Mouse (Mus musculus): Measurements from ENCODE around the gene Samd8. TPM values are rescaled to one million over a fixed set of nuclear protein-coding genes. Genes with fewer than 3 reads are reported as not detected.

Samd8 gene
- polyA plus RNA-seq, 1 experiment from 2014 or later: 8.1 TPM

DNA sequence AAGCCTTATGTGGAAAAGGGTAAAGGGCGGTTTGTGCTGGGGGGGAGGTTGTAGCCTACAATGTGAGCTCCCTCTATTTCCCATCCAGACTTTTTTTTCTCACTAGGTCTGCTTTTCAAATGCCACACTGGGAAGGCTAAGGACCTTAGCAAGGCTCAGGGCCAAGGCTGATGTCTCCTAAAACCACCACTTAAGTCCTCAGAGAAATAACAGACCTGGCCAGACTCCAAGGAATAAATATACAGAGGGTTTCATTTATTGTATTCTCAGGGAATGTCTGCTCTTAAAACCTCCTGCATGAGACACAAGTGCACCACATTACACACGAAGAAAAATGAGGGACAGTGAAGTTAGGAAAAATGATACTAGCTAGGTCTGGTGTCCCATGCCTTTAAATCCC, 39.1 kb upstream of the Samd8 start:
- ATAC-seq (replicated peaks; ENCODE audit: low FRiP score, low read depth) (no peak), DNase-seq (ENCODE audit: low spot score) (no peak)
- H3K4me2 ChIP-seq (ENCODE audit: low read length): no peak overlapping the region
- H3K4me1 ChIP-seq (replicated peaks; ENCODE audit: insufficient read depth, low read length): no peaks in the 10 kb centered on the region
- no peaks in the 10 kb centered on the region for H3K36me3 ChIP-seq (ENCODE audit: insufficient read depth, low read length)
- no peak overlapping the region for H3K27ac ChIP-seq
- H3K9ac ChIP-seq (ENCODE audit: low read depth, low read length): no peak overlapping the region
- no peaks in the 10 kb centered on the region for H3K9me3 ChIP-seq (replicated peaks; ENCODE audit: low read length)
- no peak overlapping the region for H3K4me3 ChIP-seq (replicated peaks; ENCODE audit: low read depth, low read length)
- TF ChIP-seq CTCF (IDR thresholded peaks at IDR 0.05; ENCODE audit: low read depth): no peak
- H3K27me3 ChIP-seq (ENCODE audit: insufficient read depth, low read length): no peaks in the 10 kb centered on the region
- 84% methylated on average over 2 of the region's 2 CpGs for WGBS

DNA sequence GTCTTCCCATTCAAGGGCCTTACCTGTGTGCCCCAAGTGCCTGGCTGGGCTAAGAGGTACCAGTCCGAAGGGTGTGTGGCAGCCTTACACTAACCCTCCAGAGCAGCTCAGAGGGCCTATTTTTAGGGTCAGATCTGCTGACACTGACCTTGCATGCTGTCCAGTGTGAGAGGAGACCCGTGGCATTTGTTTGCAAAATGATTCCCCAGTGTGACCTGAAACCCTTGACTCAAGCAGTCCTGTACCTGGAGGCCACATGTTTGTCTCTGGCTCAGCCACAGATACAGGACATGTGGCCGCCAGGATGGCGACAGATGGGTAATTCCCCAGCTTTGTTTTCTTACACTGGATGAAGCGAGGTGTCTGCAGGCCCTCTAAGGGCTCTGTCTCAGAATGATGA, 35.8 kb upstream of the Samd8 start, which contains the start of gene Dupd1:
Gene Dupd1 (minus strand): TSS at position 91 of the 400 bp plus-strand sequence.
- no peak within 1 kb of the TSS for H3K27ac ChIP-seq
- no peak for TF ChIP-seq CTCF (IDR thresholded peaks at IDR 0.05; ENCODE audit: low read depth)
- H3K9ac ChIP-seq (ENCODE audit: low read depth, low read length): no peak within 1 kb of the TSS
- 67% methylated on average over 5 of the region's 5 CpGs for WGBS
- no peaks in the 10 kb centered on the region for H3K36me3 ChIP-seq (ENCODE audit: insufficient read depth, low read length)
- ATAC-seq (replicated peaks; ENCODE audit: low FRiP score, low read depth) (no peak), DNase-seq (ENCODE audit: low spot score) (no peak)
- no peak within 1 kb of the TSS for H3K4me3 ChIP-seq (replicated peaks; ENCODE audit: low read depth, low read length)
- no peaks in the 10 kb centered on the region for H3K27me3 ChIP-seq (ENCODE audit: insufficient read depth, low read length)
- no peaks in the 10 kb centered on the region for H3K9me3 ChIP-seq (replicated peaks; ENCODE audit: low read length)
- no peak within 1 kb of the TSS for H3K4me2 ChIP-seq (ENCODE audit: low read length)
- no peaks in the 10 kb centered on the region for H3K4me1 ChIP-seq (replicated peaks; ENCODE audit: insufficient read depth, low read length)

GRCm38 (mm10) chr14:21719646-21720383, 30.5 kb upstream of the Samd8 start:
- no peak for TF ChIP-seq CTCF (IDR thresholded peaks at IDR 0.05; ENCODE audit: low read depth)
- Histone ChIP-seq H3K4me3 (replicated peaks; ENCODE audit: low read depth, low read length) (no peak overlapping the region), H3K9me3 (replicated peaks; ENCODE audit: low read length) (no peaks in the 10 kb centered on the region), H3K36me3 (ENCODE audit: insufficient read depth, low read length) (no peaks in the 10 kb centered on the region), H3K27ac (no peak overlapping the region), H3K4me1 (replicated peaks; ENCODE audit: insufficient read depth, low read length) (no peaks in the 10 kb centered on the region), H3K4me2 (ENCODE audit: low read length) (no peak overlapping the region), H3K9ac (ENCODE audit: low read depth, low read length) (no peak overlapping the region), H3K27me3 (ENCODE audit: insufficient read depth, low read length) (no peaks in the 10 kb centered on the region)
- WGBS: 24% methylated on average over 17 of the region's 17 CpGs
- no peak for DNase-seq (ENCODE audit: low spot score)
- no peak for ATAC-seq (replicated peaks; ENCODE audit: low FRiP score, low read depth)

GRCm38 (mm10) chr14:21720430-21721205, 29.7 kb upstream of the Samd8 start:
- DNase-seq (ENCODE audit: low spot score) (no peak), ATAC-seq (replicated peaks; ENCODE audit: low FRiP score, low read depth) (no peak)
- no peak for TF ChIP-seq CTCF (IDR thresholded peaks at IDR 0.05; ENCODE audit: low read depth)
- WGBS: 73% methylated on average over 4 of the region's 4 CpGs
- H3K9ac ChIP-seq (ENCODE audit: low read depth, low read length): no peak overlapping the region
- H3K4me2 ChIP-seq (ENCODE audit: low read length): no peak overlapping the region
- no peak overlapping the region for H3K4me3 ChIP-seq (replicated peaks; ENCODE audit: low read depth, low read length)
- H3K27me3 ChIP-seq (ENCODE audit: insufficient read depth, low read length): no peaks in the 10 kb centered on the region
- H3K27ac ChIP-seq: no peak overlapping the region
- H3K36me3 ChIP-seq (ENCODE audit: insufficient read depth, low read length): no peaks in the 10 kb centered on the region
- H3K9me3 ChIP-seq (replicated peaks; ENCODE audit: low read length): no peaks in the 10 kb centered on the region
- H3K4me1 ChIP-seq (replicated peaks; ENCODE audit: insufficient read depth, low read length): no peaks in the 10 kb centered on the region

DNA sequence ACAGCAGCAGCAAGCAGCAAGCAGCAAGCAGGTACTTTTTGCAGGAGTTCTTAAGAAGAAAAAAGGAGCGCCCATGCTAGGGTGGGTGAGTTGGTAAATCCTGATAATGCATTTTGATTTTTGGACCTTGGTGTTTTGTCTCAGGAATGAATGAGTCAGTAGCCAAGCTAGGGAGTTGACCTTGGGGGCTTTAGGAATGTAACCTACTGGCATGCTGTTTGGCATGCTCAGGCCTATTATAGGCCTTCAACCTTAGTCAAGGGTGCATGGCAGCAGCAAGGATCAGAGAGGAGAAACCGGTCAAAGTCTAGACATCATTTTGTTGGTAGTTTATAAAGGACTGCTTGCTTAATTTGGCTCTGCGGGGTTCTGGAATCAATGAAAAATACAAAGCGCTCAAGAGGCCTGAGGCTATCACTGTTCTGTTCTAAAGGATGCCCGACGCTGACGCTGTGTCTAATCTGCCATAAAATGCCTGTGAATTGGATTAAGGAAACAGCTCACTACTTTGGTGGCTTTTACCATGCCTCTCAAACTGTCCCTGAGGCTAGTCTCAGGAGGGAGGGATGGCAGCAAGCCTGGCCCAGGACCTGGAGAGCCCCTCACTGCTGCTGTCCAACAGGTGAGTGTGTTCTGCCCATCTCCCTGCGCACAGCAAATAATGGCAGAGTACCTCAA, 28.2 kb upstream of the Samd8 start:
- Histone ChIP-seq H3K27me3 (ENCODE audit: insufficient read depth, low read length) (no peaks in the 10 kb centered on the region), H3K36me3 (ENCODE audit: insufficient read depth, low read length) (no peaks in the 10 kb centered on the region), H3K9me3 (replicated peaks; ENCODE audit: low read length) (no peaks in the 10 kb centered on the region), H3K4me3 (replicated peaks; ENCODE audit: low read depth, low read length) (no peak overlapping the region), H3K4me1 (replicated peaks; ENCODE audit: insufficient read depth, low read length) (no peaks in the 10 kb centered on the region), H3K9ac (ENCODE audit: low read depth, low read length) (no peak overlapping the region), H3K4me2 (ENCODE audit: low read length) (no peak overlapping the region), H3K27ac (no peak overlapping the region)
- DNase-seq (ENCODE audit: low spot score) (no peak), ATAC-seq (replicated peaks; ENCODE audit: low FRiP score, low read depth) (no peak)
- 87% methylated on average over 8 of the region's 8 CpGs for WGBS
- TF ChIP-seq CTCF (IDR thresholded peaks at IDR 0.05; ENCODE audit: low read depth): no peak

DNA sequence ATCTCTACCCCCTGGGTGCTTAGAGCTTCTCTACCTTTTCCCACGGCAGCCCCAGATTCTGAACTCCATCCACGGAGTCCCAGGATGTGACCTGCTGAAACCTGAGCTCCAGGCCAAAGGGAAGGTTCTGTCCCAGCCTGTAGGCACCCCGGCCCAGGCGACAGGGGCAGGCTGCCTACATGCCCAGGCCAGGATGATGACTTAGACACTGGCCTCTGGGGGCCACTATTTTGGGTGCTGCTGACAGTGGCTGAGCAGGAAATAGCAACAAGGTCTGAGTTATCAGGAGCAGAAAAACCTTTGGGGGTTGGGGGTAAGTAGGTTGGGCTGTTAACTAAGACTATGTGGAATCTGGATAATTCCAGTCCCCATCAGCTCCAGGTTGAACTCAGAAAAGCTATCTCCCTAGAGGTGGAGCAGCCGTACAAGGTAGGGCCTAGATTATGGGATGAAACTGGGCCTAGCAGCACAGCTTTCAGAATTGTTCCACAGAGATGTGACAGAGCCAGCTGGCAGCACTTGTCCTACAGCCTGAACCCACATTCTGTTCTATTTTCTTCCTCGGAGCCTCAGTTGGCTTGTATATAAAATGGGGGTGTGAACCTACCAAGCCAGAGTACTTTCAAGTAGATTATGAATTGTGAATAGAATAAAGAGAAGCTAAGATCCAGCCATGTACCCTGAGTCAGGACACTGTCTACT, 21.1 kb upstream of the Samd8 start:
- Histone ChIP-seq H3K9ac (ENCODE audit: low read depth, low read length) (no peak overlapping the region), H3K27me3 (ENCODE audit: insufficient read depth, low read length) (no peaks in the 10 kb centered on the region), H3K36me3 (ENCODE audit: insufficient read depth, low read length) (no peaks in the 10 kb centered on the region), H3K4me1 (replicated peaks; ENCODE audit: insufficient read depth, low read length) (no peaks in the 10 kb centered on the region), H3K4me3 (replicated peaks; ENCODE audit: low read depth, low read length) (no peak overlapping the region), H3K9me3 (replicated peaks; ENCODE audit: low read length) (no peaks in the 10 kb centered on the region), H3K27ac (no peak overlapping the region), H3K4me2 (ENCODE audit: low read length) (no peak overlapping the region)
- WGBS: 51% methylated on average over 6 of the region's 6 CpGs
- ATAC-seq (replicated peaks; ENCODE audit: low FRiP score, low read depth) (no peak), DNase-seq (ENCODE audit: low spot score) (no peak)
- no peak for TF ChIP-seq CTCF (IDR thresholded peaks at IDR 0.05; ENCODE audit: low read depth)

Data from kidney, postnatal 0 days (tissue).